Mouse (Mus musculus): ENCODE measurements around the gene Gal3st2. TPM values are rescaled to one million over a fixed set of nuclear protein-coding genes. Genes with fewer than 3 reads are reported as not detected.
"Not testable (repeated sequence)": the region's sequence is repeated elsewhere in the genome, so short reads cannot be mapped to it uniquely, and the experiment has no call there.

Gene Gal3st2
- total and polyA plus RNA-seq, 3 experiments: 0.65 to 1.0 (median 0.93) TPM

DNA sequence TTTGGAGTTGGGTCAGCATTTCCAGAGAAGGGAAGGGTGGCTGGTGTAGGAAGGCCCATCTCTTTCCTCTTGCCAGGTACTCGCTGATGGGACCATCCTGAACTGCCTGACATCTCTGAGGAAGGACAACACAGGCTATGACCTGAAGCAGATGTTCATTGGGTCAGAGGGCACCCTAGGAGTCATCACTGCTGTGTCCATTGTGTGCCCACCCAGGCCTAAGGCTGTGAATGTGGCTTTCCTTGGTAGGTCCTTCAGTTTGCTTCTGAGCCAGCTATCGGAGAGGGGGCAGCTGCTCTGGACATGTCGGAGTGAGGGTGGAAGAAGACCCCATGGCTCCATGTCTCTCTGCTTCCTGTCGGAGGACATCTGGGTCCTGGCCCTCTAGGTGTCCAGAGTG lies 25.9 kb upstream of the Gal3st2 start:
- intact Hi-C loops (cut with DNase I): loop anchor here (10.0 kb wide), 2 partner anchors 80 to 240 kb away; partner anchors contain the start of gene Gal3st2b
- Histone ChIP-seq H3K27ac (no peak overlapping the region), H3K79me2 (replicated peaks; ENCODE audit: control insufficient read depth, insufficient read depth, low read length) (no peaks in the 10 kb centered on the region), H3K36me3 (ENCODE audit: control insufficient read depth, insufficient read depth, low read length) (no peaks in the 10 kb centered on the region), H3K9ac (ENCODE audit: low read depth, low read length) (no peak overlapping the region), H3K4me1 (ENCODE audit: control insufficient read depth, insufficient read depth, low read length) (no peaks in the 10 kb centered on the region), H3K4me3 (no peak overlapping the region), H3K27me3 (ENCODE audit: control insufficient read depth, insufficient read depth, low read length) (no peaks in the 10 kb centered on the region)
- 94% methylated on average over 4 of the region's 4 CpGs for WGBS
- DNase-seq: no peak
- TF ChIP-seq POLR2A (IDR thresholded peaks at IDR 0.05; ENCODE audit: insufficient read depth, low read depth, low read length): no peak
- TF ChIP-seq EP300 (IDR thresholded peaks at IDR 0.05; ENCODE audit: insufficient read depth, low read depth, low read length): no peak
- TF ChIP-seq CTCF (IDR thresholded peaks at IDR 0.05): no peak

DNA sequence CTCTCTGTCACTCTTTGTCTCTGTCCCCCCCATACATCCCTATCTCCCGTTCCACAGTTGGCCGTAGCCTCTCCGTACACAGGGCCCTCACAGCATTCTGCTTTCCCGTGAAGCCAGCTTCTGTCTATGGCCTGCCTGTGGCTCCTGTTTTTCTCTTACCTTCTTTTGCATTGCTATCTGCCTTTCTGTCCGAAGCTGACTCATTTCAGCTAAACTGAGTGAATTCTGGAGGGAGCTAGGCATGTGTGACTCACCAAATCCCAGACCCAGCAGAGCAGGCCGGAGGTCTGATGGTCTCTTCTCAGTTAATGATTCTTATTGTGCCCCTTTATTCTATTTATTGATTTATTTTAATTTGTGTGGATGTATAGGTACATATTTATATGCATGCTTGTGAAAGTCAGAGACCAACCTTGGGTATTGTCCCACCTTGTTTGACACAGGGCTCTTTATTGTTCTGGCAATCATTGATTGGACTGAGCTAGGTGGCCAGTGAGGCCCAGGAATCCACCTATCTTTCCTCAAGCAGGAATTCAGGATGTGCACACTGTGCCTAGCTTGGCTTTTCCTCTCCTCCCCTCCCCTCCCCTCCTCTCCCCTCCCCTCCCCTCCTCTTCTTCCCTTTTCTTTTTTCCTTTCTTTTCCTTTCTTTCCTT lies 25.1 kb upstream of the Gal3st2 start:
- intact Hi-C loops (cut with DNase I): loop anchor here (10.0 kb wide), 2 partner anchors 79 to 239 kb away; partner anchors contain the start of gene Gal3st2b
- Histone ChIP-seq H3K36me3 (ENCODE audit: control insufficient read depth, insufficient read depth, low read length) (no peaks in the 10 kb centered on the region), H3K27ac (no peak overlapping the region), H3K4me1 (ENCODE audit: control insufficient read depth, insufficient read depth, low read length) (no peaks in the 10 kb centered on the region), H3K79me2 (replicated peaks; ENCODE audit: control insufficient read depth, insufficient read depth, low read length) (no peaks in the 10 kb centered on the region), H3K27me3 (ENCODE audit: control insufficient read depth, insufficient read depth, low read length) (no peaks in the 10 kb centered on the region), H3K9ac (ENCODE audit: low read depth, low read length) (no peak overlapping the region), H3K4me3 (no peak overlapping the region)
- TF ChIP-seq CTCF (IDR thresholded peaks at IDR 0.05) (no peak), EP300 (IDR thresholded peaks at IDR 0.05; ENCODE audit: insufficient read depth, low read depth, low read length) (no peak), POLR2A (IDR thresholded peaks at IDR 0.05; ENCODE audit: insufficient read depth, low read depth, low read length) (no peak)
- no peak for DNase-seq
- WGBS: 88% methylated on average over 6 of the region's 6 CpGs

DNA sequence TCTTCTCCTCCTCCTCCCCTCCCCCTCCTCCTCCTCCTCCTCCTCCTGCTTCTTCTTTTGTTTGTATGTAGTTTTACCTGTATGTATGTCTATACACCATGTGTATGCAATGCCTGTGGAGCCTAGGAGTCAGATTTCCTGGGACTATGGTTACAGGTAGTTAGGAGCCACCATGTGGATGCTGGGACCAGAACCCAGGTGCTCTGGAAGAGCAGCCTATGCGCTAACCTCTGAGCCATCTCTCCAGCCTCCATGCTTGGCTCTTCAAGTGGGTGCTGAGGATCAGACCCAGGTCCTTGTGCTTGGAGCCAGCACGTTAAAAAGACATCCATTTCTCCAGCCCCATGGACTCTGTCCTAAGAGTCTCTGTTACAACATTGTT lies 24.6 kb upstream of the Gal3st2 start:
- H3K27me3 ChIP-seq (ENCODE audit: control insufficient read depth, insufficient read depth, low read length): no peaks in the 10 kb centered on the region
- H3K4me1 ChIP-seq (ENCODE audit: control insufficient read depth, insufficient read depth, low read length): no peaks in the 10 kb centered on the region
- no peak overlapping the region for H3K27ac ChIP-seq
- H3K4me3 ChIP-seq: no peak overlapping the region
- no peak for TF ChIP-seq CTCF (IDR thresholded peaks at IDR 0.05)
- TF ChIP-seq POLR2A (IDR thresholded peaks at IDR 0.05; ENCODE audit: insufficient read depth, low read depth, low read length): no peak
- TF ChIP-seq EP300 (IDR thresholded peaks at IDR 0.05; ENCODE audit: insufficient read depth, low read depth, low read length): no peak
- no peaks in the 10 kb centered on the region for H3K79me2 ChIP-seq (replicated peaks; ENCODE audit: control insufficient read depth, insufficient read depth, low read length)
- 88% methylated on average over 2 of the region's 2 CpGs for WGBS
- no peaks in the 10 kb centered on the region for H3K36me3 ChIP-seq (ENCODE audit: control insufficient read depth, insufficient read depth, low read length)
- H3K9ac ChIP-seq (ENCODE audit: low read depth, low read length): no peak overlapping the region
- no peak for DNase-seq
- intact Hi-C loops (cut with DNase I): loop anchor here (10.0 kb wide), 2 partner anchors 78 to 238 kb away; partner anchors contain the start of gene Gal3st2b

DNA sequence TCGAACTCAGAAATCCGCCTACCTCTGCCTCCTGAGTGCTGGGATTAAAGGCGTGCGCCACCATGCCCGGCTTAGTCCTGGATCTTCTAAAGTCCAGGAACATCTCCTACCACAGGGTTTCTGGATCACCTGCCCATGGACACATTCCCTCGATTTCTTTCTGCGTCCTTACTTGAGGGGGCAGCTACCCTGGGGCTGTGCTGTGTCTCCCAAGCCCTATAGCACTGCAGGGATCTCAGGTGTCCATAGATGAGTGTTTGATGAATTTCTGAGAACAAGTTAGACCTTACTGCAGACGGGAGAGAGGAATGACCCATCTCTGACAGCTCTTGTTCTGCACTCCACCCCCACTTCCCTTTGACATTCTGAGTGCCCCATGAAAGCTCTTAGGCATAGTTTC lies 23.8 kb upstream of the Gal3st2 start:
- Histone ChIP-seq H3K27ac (no peak overlapping the region), H3K4me1 (ENCODE audit: control insufficient read depth, insufficient read depth, low read length) (no peaks in the 10 kb centered on the region), H3K79me2 (replicated peaks; ENCODE audit: control insufficient read depth, insufficient read depth, low read length) (no peaks in the 10 kb centered on the region), H3K4me3 (no peak overlapping the region), H3K36me3 (ENCODE audit: control insufficient read depth, insufficient read depth, low read length) (no peaks in the 10 kb centered on the region), H3K27me3 (ENCODE audit: control insufficient read depth, insufficient read depth, low read length) (no peaks in the 10 kb centered on the region), H3K9ac (ENCODE audit: low read depth, low read length) (no peak overlapping the region)
- DNase-seq: no peak
- TF ChIP-seq POLR2A (IDR thresholded peaks at IDR 0.05; ENCODE audit: insufficient read depth, low read depth, low read length) (no peak), CTCF (IDR thresholded peaks at IDR 0.05) (no peak), EP300 (IDR thresholded peaks at IDR 0.05; ENCODE audit: insufficient read depth, low read depth, low read length) (no peak)
- WGBS: 94% methylated on average over 8 of the region's 8 CpGs
- intact Hi-C loops (cut with DNase I): loop anchor here (10.0 kb wide), 2 partner anchors 77 to 237 kb away; partner anchors contain the start of gene Gal3st2b

DNA sequence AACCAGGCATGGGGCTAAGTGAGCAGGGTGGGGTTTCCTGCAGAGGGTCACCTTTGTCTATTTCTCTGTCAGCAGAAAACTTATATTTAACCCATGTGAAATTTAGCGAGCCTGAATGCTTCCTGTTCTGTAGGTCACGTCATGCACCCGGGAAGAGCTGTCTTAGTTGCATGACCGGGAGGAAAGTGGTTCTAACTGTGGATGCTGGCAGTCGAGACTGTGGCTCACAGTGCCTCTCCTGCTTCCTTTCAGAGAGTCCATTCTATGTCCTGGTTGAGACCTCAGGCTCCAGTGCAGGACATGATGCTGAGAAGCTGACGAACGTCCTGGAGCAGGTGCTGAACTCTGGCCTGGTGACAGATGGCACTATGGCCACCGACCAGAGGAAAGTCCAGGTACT lies 22.5 kb upstream of the Gal3st2 start:
- not testable (repeated sequence) for H3K4me1 ChIP-seq (ENCODE audit: control insufficient read depth, insufficient read depth, low read length); H3K36me3 ChIP-seq (ENCODE audit: control insufficient read depth, insufficient read depth, low read length); H3K9ac ChIP-seq (ENCODE audit: low read depth, low read length); H3K79me2 ChIP-seq (replicated peaks; ENCODE audit: control insufficient read depth, insufficient read depth, low read length); H3K27me3 ChIP-seq (ENCODE audit: control insufficient read depth, insufficient read depth, low read length); H3K4me3 ChIP-seq; H3K27ac ChIP-seq; DNase-seq
- WGBS: 75% methylated on average over 8 of the region's 8 CpGs
- intact Hi-C loops (cut with DNase I): loop anchor here (10.0 kb wide), 2 partner anchors 76 to 236 kb away; partner anchors contain the start of gene Gal3st2b

DNA sequence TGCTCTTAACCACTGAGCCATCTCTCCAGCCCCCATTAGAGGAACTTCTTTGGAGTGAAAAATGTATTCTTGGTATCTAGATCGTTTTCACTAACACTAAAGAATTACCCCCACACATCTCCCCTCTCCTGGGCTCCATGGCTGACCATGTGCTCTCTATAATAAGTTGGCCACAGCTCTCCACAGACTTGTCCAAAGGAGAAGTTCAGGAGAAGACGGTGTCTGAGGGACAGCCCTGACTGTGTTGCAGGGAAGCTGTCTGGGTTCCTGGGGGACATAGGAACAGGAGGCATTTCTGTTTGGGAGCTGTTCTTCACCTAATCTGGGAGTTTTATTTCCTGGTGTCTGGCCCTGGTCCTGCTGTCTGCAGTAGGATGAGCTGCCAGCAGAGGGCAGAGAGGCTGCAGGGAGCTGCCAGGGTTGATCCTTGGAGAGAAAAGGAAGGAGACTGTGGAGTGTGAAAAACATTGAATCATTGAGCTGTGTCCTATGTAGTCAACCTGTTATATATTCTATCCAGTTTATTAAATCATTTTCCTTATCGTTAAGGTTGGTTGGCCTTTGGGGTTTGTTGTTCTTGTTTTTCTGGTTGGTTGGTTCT lies 15.2 kb upstream of the Gal3st2 start:
- H3K27me3 ChIP-seq (ENCODE audit: control insufficient read depth, insufficient read depth, low read length); intact Hi-C loops (cut with DNase I): not testable (repeated sequence)

DNA sequence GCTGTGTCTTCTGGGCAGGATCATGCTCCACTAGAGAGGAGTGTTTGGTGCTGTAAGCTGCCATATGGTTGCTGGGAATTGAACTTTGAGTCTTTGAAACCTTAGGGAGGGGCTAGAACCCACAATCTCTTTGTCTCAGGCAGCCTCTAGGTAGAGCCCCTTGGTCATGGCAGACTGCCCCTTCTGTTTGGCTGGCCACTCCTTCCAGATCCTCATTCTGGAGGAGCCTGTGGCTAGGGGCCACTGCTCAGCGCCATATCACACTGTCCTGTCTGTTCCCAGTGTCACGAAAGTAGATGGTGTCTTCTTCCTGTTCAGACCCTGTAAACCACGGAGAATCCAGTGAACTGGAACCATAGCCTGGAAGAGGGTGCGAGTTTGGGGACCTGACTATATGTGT lies 5.3 kb upstream of the Gal3st2 start:
- H3K36me3 ChIP-seq (ENCODE audit: control insufficient read depth, insufficient read depth, low read length); H3K27me3 ChIP-seq (ENCODE audit: control insufficient read depth, insufficient read depth, low read length); H3K79me2 ChIP-seq (replicated peaks; ENCODE audit: control insufficient read depth, insufficient read depth, low read length); H3K4me3 ChIP-seq; DNase-seq; H3K27ac ChIP-seq; H3K4me1 ChIP-seq (ENCODE audit: control insufficient read depth, insufficient read depth, low read length); H3K9ac ChIP-seq (ENCODE audit: low read depth, low read length): not testable (repeated sequence)
- intact Hi-C loops (cut with DNase I): loop anchor here (10.0 kb wide), 1 partner anchor 139 kb away; the partner anchor contains the start of gene Gal3st2c
- 89% methylated on average over 4 of the region's 4 CpGs for WGBS

More for the DNA sequence above, 15.2 kb upstream of the Gal3st2 start:
- H3K4me3 ChIP-seq; H3K9ac ChIP-seq (ENCODE audit: low read depth, low read length); H3K27ac ChIP-seq; H3K36me3 ChIP-seq (ENCODE audit: control insufficient read depth, insufficient read depth, low read length); DNase-seq; H3K79me2 ChIP-seq (replicated peaks; ENCODE audit: control insufficient read depth, insufficient read depth, low read length); H3K4me1 ChIP-seq (ENCODE audit: control insufficient read depth, insufficient read depth, low read length): not testable (repeated sequence)
- 78% methylated on average over 2 of the region's 3 CpGs for WGBS
